Mouse (Mus musculus) neural tube, embryonic 10.5 days (tissue): ENCODE data around the gene Sh3pxd2b.
A peak's percentile ranks its signal among the peaks of the same experiment; 100 is the strongest.

Source experiments
- DNase-seq: peaks from one replicate; pipeline ENCODE4 v3.0.0-alpha.2; 2017; ENCODE audit warnings: low spot score; ENCODE audit errors: extremely low spot score

Sh3pxd2b gene

DNA sequence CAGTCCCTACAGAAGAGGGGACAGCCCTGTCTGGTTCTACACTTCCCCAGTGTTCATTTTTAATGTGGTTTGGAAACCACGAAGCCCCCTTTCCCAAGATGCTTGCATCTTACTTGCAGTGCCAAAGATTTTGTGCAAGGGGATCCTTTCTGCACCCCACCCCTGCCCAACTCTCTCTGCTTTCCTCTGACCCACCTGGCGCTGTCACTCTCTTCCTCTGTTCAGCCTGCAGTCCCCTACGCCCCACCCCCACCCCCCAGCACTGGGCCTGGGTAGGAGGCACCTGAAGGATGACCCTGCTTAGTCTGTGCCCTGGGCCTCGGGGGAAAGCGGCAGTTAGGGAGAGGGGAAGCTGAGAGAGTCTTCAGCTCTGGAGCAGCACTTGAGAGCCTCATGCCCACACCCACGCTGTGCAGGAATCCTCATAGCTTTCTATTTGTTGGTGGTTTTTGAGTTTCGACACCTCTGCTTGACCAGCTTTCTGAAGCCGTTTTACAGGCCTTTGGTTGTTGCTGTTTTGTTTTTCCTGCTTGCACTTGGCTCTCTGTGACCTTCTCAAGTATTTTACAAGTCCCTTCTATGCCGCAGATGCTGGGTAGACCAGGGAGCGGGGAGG, 77.5 kb downstream of the Sh3pxd2b start:
- no peak for DNase-seq

GRCm38 (mm10) chr11:32427537-32427936, 79.9 kb downstream of the Sh3pxd2b start:
- DNase-seq: no peak

GRCm38 (mm10) chr11:32435410-32436060, 87.9 kb downstream of the Sh3pxd2b start:
- no peak for DNase-seq

DNA sequence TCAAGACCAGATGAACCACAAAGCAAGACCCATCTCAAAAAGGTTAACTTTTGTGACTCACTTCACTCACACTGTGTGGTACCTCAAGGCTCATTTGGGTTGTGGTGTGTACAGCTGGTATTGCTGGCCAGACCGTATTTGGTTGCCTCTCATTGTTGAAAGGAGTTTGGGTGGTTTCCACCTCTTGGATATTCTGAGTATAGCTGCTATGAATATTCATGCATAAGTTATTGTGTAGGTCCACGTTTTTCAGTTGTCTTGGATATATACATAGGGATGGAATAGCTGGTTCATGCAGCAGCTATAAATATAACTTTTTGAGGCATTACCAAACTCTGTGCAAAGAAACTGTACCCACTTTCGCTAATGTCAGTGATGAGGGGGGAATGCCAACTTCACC, 95.0 kb downstream of the Sh3pxd2b start:
- no peak for DNase-seq

- DNase-seq: no peak
These were observed 96.6 kb downstream of the Sh3pxd2b start for GRCm38 (mm10) chr11:32444266-32444665.

GRCm38 (mm10) chr11:32445135-32445534, 97.5 kb downstream of the Sh3pxd2b start:
- no peak for DNase-seq

GRCm38 (mm10) chr11:32445637-32446226, 98.1 kb downstream of the Sh3pxd2b start:
- no peak for DNase-seq

- DNase-seq: peak; percentile 29
These were observed 102.6 kb downstream of the Sh3pxd2b start for GRCm38 (mm10) chr11:32450216-32450615.

DNA sequence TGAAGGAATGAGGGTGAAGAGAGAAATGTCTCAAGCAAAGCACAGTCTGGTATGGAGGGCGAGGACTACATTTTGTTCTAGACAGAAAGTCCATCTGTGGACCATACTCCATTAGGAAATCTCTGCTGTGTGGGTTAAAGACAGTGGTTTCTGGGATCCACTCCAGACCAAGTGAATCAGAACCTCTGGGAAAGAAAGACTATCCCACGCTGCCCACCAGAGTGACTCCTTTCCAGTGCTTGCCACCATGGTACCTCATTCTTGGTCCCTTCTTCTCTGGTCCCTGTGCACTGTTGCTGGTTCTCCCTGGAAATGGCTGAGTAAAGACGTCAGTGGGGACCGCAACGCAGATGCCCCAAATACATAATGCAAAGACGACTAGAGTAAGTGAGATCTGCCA, 103.7 kb downstream of the Sh3pxd2b start:
- no peak for DNase-seq

DNA sequence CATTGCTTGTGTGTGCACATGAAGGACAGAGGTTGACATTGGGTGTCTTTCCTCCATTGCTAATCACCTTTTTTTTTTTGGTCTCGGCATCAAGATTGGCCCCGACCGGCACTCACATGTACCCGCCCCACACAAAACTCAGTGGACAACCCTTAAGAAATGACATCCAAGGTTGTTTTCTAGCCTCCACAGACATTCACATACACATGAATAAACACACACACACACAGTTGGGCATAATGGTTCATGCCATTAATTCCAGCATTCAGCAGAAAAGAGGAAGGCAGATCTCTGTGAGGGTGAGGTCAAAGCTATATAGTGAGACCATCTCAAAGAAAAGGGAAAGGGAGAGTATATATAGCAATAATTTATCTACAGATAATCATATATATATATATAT, 105.1 kb downstream of the Sh3pxd2b start:
- no peak for DNase-seq

DNA sequence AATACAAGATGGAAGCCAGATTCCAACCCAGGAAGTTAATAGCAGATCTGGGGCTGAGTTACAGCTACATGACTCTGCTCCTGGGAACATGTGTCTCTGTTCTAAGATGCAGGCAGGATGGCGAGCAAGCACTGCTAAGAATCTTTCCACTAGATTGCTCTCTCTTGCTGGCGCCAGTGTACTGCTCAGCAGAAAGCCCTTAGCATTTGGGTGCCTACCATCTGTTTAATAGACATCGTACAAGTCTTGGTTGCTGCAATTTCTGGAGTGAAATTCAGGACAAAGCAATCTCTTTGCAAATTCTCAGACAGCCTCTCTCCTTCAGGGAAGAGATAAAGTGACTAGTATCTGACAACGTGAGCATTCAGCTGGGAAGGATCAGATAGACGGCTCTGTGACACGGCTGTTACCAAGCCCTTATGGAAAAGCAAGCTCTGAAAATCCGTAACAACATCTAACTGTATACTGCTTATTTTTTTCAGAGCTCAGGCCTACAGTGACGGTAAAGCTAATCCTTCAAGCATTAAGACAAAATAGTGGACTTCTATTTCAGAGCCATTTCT, 105.8 kb downstream of the Sh3pxd2b start:
- no peak for DNase-seq

- DNase-seq: no peak
These were observed 106.7 kb downstream of the Sh3pxd2b start for GRCm38 (mm10) chr11:32454231-32454799.

DNA sequence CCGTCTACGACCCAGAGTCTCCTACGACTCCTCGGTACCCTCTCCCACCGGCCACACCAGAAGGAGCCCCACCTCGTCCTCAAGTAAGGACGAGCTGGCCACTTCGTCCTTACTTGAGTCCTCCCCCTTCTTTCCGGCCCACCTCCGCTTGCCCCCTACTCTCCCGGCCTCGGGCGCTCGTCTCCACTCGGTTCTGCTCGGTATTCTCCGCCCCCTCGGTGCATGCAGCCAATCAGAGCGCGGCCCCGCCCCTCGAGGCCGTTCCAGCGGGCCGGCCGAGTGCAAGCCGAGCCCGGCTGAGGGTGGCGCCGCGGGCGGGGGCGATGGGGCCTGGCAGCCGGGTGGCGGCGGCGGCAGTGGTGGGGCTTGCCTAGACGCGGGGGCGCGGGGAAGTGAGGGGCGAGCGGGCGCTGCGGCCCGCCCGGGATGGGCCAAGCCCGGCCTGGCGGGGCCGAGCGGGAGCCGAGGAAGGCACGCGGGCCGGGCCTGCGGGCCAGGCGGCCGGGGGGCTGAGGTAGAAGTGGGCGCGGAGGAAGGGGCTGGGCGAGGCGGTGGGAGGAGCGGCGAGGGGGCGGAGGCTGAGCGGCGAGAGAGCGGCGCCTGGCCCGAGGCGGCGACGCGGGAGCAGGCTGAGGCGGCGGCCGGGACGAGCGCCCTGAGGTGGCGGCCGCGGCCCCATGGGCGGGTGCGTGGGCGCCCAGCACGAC, 107.3 kb downstream of the Sh3pxd2b start, which contains the start of gene Ubtd2:
Gene Ubtd2, plus strand, starts transcription at position 571 of the 707 bp plus-strand sequence.
- peak; percentile 98 for DNase-seq

- DNase-seq: peak; percentile 71
These were observed 108.0 kb downstream of the Sh3pxd2b start for GRCm38 (mm10) chr11:32455507-32456141.

- no peak for DNase-seq
These were observed 108.7 kb downstream of the Sh3pxd2b start for GRCm38 (mm10) chr11:32456356-32456755.

- no peak for DNase-seq
These were observed 116.7 kb downstream of the Sh3pxd2b start for GRCm38 (mm10) chr11:32464282-32464681.

DNA sequence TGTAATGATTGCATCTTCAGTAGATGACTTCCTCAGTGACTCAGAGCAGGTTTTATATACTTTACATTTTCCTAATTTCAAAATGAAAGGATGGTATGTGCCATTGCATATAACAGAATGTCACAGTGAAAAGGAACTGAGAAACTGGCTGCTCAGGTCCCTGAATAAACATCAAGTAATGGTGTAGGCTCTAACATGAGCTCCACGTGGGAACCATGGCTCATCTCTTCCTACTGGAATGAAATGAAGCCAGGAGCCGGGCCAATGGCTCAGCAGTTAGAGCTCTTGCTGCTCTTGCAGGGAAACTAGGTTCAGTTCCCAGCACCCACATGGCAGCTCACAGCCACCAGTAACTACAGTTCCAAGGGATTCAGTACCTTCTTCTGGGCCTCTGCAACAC, 124.3 kb downstream of the Sh3pxd2b start:
- DNase-seq: no peak

GRCm38 (mm10) chr11:32474725-32475124, 127.1 kb downstream of the Sh3pxd2b start:
- DNase-seq: no peak

GRCm38 (mm10) chr11:32475487-32476236, 128.0 kb downstream of the Sh3pxd2b start:
- no peak for DNase-seq
